ENCODE assay signal across 20 mouse cellular contexts in genomic region chr10:79896306-79896705, GRCm38 (mm10). TPM values are rescaled to one million over a fixed set of nuclear protein-coding genes. Genes with fewer than 3 reads are reported as not detected.
"Had no signal": no experiment of that assay in that cellular context is flagged by ENCODE, and none has a peak within 500 bp of the region (broad histone marks: within the 10 kb centered on the region; RNA-seq: fewer than 3 reads in every experiment).

No protein-coding gene starts in this region.

- H3K4me3 ChIP-seq: left cerebral cortex, adult 2 months; liver, embryonic 15.5 days; lung, embryonic 15.5 days; midbrain, embryonic 15.5 days; neural tube, embryonic 13.5 days had no signal

- H3K27me3 ChIP-seq: liver, embryonic 15.5 days; lung, embryonic 15.5 days; midbrain, embryonic 15.5 days had no signal

- H3K27ac ChIP-seq: left cerebral cortex, adult 2 months; lung, embryonic 15.5 days; macrophage; midbrain, embryonic 15.5 days; neural tube, embryonic 13.5 days had no signal

- ATAC-seq: midbrain, embryonic 15.5 days had no signal

- DNase-seq: kidney, adult 18-20 months; right cerebral cortex, adult 18-20 months; right cerebral cortex, postnatal 25 days; thymus, postnatal 36 days had no signal

- H3K4me2 ChIP-seq: liver, embryonic 11.5 days; liver, embryonic 15.5 days; lung, embryonic 15.5 days; midbrain, embryonic 11.5 days; midbrain, embryonic 15.5 days; neural tube, embryonic 13.5 days had no signal

- H3K9me3 ChIP-seq: liver, embryonic 15.5 days; lung, embryonic 15.5 days; megakaryocyte, embryonic 14.5 days; midbrain, embryonic 15.5 days; neural tube, embryonic 13.5 days had no signal

- H3K9ac ChIP-seq: liver, embryonic 15.5 days; lung, embryonic 15.5 days; midbrain, embryonic 15.5 days; neural tube, embryonic 13.5 days had no signal

RNA-seq across cellular contexts. Expression of gene Cfd, which starts 5.7 kb away (rescaled TPM):
- total RNA-seq: layer of hippocampus, postnatal 25 days; left cerebral cortex, adult 2 months; left cerebral cortex, postnatal 25 days; monocyte, adult 5-6 weeks had no signal
- polyA plus RNA-seq: kidney, embryonic 14.5 days; liver, embryonic 11.5 days; liver, embryonic 15.5 days; lung, embryonic 15.5 days; macrophage; midbrain, embryonic 11.5 days; midbrain, embryonic 15.5 days; neural tube, embryonic 13.5 days; stomach, embryonic 16.5 days had no signal

RNA-seq across cellular contexts. Expression of gene Elane, which starts 10.3 kb away (rescaled TPM):
- total RNA-seq: layer of hippocampus, postnatal 25 days; left cerebral cortex, adult 2 months; left cerebral cortex, postnatal 25 days; monocyte, adult 5-6 weeks had no signal
- polyA plus RNA-seq: kidney, embryonic 14.5 days; midbrain, embryonic 15.5 days; small intestine, adult 2 months had no signal

RNA-seq across cellular contexts. Expression of gene Gm26602, which starts 14.3 kb away (rescaled TPM):
- total RNA-seq: layer of hippocampus, postnatal 25 days; left cerebral cortex, adult 2 months; left cerebral cortex, postnatal 25 days; monocyte, adult 5-6 weeks had no signal
- polyA plus RNA-seq: limb, embryonic 14.5 days; liver, embryonic 15.5 days; midbrain, embryonic 15.5 days; small intestine, adult 2 months had no signal

RNA-seq across cellular contexts. Expression of gene Kiss1r, which starts 20.5 kb away (rescaled TPM):
- total RNA-seq: monocyte, adult 5-6 weeks had no signal
